8 mouse cellular contexts compared by ENCODE assay signal in the genomic region with DNA sequence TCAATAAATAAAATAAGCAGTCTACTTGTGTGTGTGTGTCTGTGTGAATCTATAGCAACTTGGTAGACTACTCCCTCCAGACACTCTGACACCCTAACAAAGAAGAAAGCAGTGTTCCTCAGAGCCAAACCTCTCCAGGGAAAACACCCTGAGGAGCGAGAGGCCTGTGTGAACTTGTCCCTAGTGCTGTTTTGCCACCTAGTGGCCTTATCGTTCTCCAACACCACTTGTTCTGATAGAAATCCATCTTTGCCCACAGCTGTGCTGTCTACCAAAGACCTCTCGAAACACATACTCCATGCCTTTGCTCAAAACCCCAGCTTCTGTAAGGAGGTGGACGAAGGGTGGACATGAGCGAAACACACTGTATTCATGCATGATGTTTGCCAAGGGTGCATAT. TPM values are rescaled to one million over a fixed set of nuclear protein-coding genes. Genes with fewer than 3 reads are reported as not detected.
DNase-seq lines count a peak whose midpoint lies in the region; ATAC-seq and TF ChIP-seq lines count a peak whose summit lies in the region.

No protein-coding gene starts in this region.

- H3K27ac ChIP-seq in forebrain, postnatal 0 days (ENCODE audit: low read depth, low read length): peak overlapping the region; percentile 69
- H3K27ac ChIP-seq in hindbrain, embryonic 10.5 days: no peak overlapping the region

- no peaks in the 10 kb centered on the region for H3K4me1 ChIP-seq in forebrain, postnatal 0 days (ENCODE audit: insufficient read depth)
- H3K4me1 ChIP-seq in hindbrain, embryonic 10.5 days (replicated peaks): no peaks in the 10 kb centered on the region; the same call in 1 of the 2 replicates

- H3K4me2 ChIP-seq in forebrain, postnatal 0 days (ENCODE audit: low read depth): no peak overlapping the region

- H3K4me3 ChIP-seq in forebrain, postnatal 0 days (ENCODE audit: low read depth, low read length): no peak overlapping the region
- no peak overlapping the region for H3K4me3 ChIP-seq in hindbrain, embryonic 10.5 days

- WGBS in forebrain, postnatal 0 days: 30% methylated on average over 5 of the region's 5 CpGs
- WGBS in hindbrain, embryonic 10.5 days: 45% methylated on average over 5 of the region's 5 CpGs

- peak; percentile 87 for ATAC-seq in forebrain, postnatal 0 days

- peak; percentile 74 for DNase-seq in MN1 (ENCODE audit: low spot score)
- DNase-seq in cerebellum, adult 11-12 months: peak; percentile 28
- peak; percentile 78 for DNase-seq in forebrain, postnatal 0 days
- peak; percentile 48 for DNase-seq in hindbrain, embryonic 10.5 days (ENCODE audit: low spot score)
- DNase-seq in layer of hippocampus, adult 8-10 months (ENCODE audit: low spot score in 2 of 2): peak; percentile 63 to 71
- DNase-seq in lung, postnatal 10 days: peak; percentile 89
- DNase-seq in right cerebral cortex, adult 18-20 months: peak; percentile 79
- DNase-seq in c-Kit-positive CD71-positive TER-119-positive erythroid progenitor cells, embryonic 14.5 days (ENCODE audit: low spot score): no peak

- no peak overlapping the region for H3K9ac ChIP-seq in forebrain, postnatal 0 days

- no peaks in the 10 kb centered on the region for H3K36me3 ChIP-seq in forebrain, postnatal 0 days (ENCODE audit: insufficient read depth)
- no peaks in the 10 kb centered on the region for H3K36me3 ChIP-seq in hindbrain, embryonic 10.5 days

- H3K27me3 ChIP-seq in forebrain, postnatal 0 days (ENCODE audit: insufficient read depth, low read length): no peaks in the 10 kb centered on the region
- no peaks in the 10 kb centered on the region; the same call in 1 of the 2 replicates for H3K27me3 ChIP-seq in hindbrain, embryonic 10.5 days (ENCODE audit: insufficient read depth, poor library complexity, severe bottlenecking)

- H3K9me3 ChIP-seq in forebrain, postnatal 0 days (ENCODE audit: low read length): no peaks in the 10 kb centered on the region
- 0 out of 2 replicates have a peak, but pooled peaks cover 2% of the 10 kb centered on the region for H3K9me3 ChIP-seq in hindbrain, embryonic 10.5 days

- TF ChIP-seq CTCF in forebrain, postnatal 0 days (IDR thresholded peaks at IDR 0.05; ENCODE audit: low read depth): peak; percentile 80

RNA-seq across cellular contexts. Expression of gene Rnase13, which starts 8.3 kb away (rescaled TPM):
- total RNA-seq in forebrain, postnatal 0 days (2014; rRNA removed): not detected in 2 replicates
- not detected in 2 replicates for polyA plus RNA-seq in forebrain, postnatal 0 days (2015; fragmentation: Nextera tagmentation; extraction: Ambion mirVana)
- not detected in 2 replicates for polyA plus RNA-seq in hindbrain, embryonic 10.5 days (2016; fragmentation: Nextera tagmentation; extraction: Ambion mirVana)
- total RNA-seq in layer of hippocampus, adult 8-10 months (2022): not detected

RNA-seq across cellular contexts. Expression of gene Tppp2, which starts 12.6 kb away (rescaled TPM):
- total RNA-seq in forebrain, postnatal 0 days (2014; rRNA removed): not detected in 2 replicates
- not detected in 2 replicates for polyA plus RNA-seq in forebrain, postnatal 0 days (2015; fragmentation: Nextera tagmentation; extraction: Ambion mirVana)
- not detected in 2 replicates for polyA plus RNA-seq in hindbrain, embryonic 10.5 days (2016; fragmentation: Nextera tagmentation; extraction: Ambion mirVana)
- total RNA-seq in layer of hippocampus, adult 8-10 months (2022): not detected

RNA-seq across cellular contexts. Expression of gene Ndrg2, which starts 16.9 kb away (rescaled TPM):
- 284 and 326 TPM in 2 replicates for total RNA-seq in forebrain, postnatal 0 days (2014; rRNA removed)
- polyA plus RNA-seq in forebrain, postnatal 0 days (2015; fragmentation: Nextera tagmentation; extraction: Ambion mirVana): 210 and 297 TPM in 2 replicates
- polyA plus RNA-seq in hindbrain, embryonic 10.5 days (2016; fragmentation: Nextera tagmentation; extraction: Ambion mirVana): 10.0 and 16.1 TPM in 2 replicates
- 100 to 1,000 TPM; 843 to 941 (median 912) TPM for total RNA-seq in layer of hippocampus, adult 8-10 months (2022)

RNA-seq across cellular contexts. Expression of gene Slc39a2, which starts 38.1 kb away (rescaled TPM):
- 2.5 and 3.1 TPM in 2 replicates for total RNA-seq in forebrain, postnatal 0 days (2014; rRNA removed)
- polyA plus RNA-seq in forebrain, postnatal 0 days (2015; fragmentation: Nextera tagmentation; extraction: Ambion mirVana): 0.29 and 0.39 TPM in 2 replicates
- polyA plus RNA-seq in hindbrain, embryonic 10.5 days (2016; fragmentation: Nextera tagmentation; extraction: Ambion mirVana): 0.46 and 0.99 TPM in 2 replicates
- total RNA-seq in layer of hippocampus, adult 8-10 months (2022): 10 to 100 TPM in 2 of 4 experiments, 1 to 10 TPM in 2; 4.8 to 13.0 (median 8.7) TPM

RNA-seq across cellular contexts. Expression of gene Mettl17, which starts 46.2 kb away (rescaled TPM):
- 47.4 and 49.5 TPM in 2 replicates for total RNA-seq in forebrain, postnatal 0 days (2014; rRNA removed)
- polyA plus RNA-seq in forebrain, postnatal 0 days (2015; fragmentation: Nextera tagmentation; extraction: Ambion mirVana): 47.5 and 54.5 TPM in 2 replicates
- polyA plus RNA-seq in hindbrain, embryonic 10.5 days (2016; fragmentation: Nextera tagmentation; extraction: Ambion mirVana): 42.6 and 48.1 TPM in 2 replicates
- 10 to 100 TPM; 29.8 to 51.3 (median 38.8) TPM for total RNA-seq in layer of hippocampus, adult 8-10 months (2022)
